Mouse (Mus musculus) embryo, embryonic 10 days (tissue): ENCODE measurements around the gene Lef1.

Source experiments
- DNase-seq: peaks from one replicate; pipeline ENCODE4 v3.0.0-alpha.2; 2015; ENCODE audit warnings: low spot score

Gene Lef1

DNA sequence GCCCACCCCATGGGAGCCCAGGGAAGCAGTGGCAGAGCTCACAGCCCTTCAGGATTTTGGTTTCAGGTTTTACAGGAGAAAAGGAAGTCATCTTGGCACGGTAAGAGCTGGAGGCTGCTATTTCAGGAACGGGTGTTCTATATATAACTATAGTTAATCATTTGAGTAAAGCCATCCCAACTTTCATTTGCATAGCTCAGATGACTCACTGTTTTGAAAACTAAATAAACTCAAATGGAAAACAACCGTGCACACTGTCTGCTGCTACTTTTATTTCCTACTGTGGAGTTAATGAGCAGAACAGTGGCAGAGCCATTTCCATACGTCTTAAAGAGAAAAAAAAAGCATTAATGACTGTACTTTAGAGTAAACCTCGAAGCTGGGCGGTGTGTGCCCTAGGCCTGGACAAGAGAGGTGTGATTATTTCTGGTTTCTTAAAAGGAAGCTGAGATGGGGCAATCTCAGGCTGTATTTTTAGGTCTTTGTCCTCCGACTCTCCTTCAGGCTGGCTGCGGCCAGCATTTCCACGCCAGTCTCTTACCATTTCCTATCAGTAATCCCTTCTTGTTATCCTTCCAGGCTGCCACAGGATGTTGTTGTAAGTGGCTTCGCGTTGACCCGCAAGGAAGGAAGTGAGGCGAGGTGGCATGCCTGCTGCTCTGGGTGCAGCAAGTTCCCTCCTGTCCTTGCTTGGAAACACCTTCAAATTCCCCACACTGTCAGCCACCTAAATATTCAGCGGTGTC, 29.2 kb downstream of the Lef1 start:
- DNase-seq, result no peak

DNA sequence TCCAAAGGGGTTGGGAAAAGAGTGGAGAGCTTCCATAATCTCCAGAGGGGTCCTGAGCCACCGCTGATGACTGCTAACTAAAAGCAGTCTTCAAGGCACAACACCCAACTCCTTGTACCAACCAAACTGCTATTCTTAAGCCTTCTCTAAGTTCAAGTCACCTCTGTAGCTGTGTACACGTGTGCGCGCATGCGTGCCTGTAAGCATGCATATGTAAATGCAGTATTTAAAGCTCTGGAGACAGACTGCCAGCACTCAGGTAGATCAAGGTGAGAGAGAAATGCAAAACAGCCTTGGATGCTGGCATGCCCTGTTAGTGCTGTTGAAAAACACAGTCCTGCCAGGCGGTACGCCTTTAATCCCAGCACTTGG, 29.8 kb downstream of the Lef1 start:
- no peak for DNase-seq

DNA sequence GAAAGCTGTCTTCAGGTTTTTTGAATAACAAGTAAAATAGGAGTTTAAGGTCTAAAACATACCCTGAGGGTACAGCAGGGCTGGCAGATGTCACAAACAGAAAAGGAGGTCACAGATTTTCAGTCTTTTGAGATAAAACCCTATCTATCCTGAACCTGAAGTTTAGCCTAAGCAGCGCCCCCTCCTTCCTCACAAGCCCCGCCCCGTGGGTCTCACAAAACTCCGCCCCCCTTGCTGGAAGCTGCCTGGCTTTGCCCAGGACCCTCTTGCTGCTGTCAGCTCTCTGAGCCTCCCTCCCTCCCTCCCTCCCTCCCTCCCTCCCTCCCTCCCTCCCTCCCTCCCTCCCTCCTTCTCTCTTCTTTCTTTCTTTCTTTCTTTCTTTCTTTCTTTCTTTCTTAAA, 31.3 kb downstream of the Lef1 start:
- peak; percentile 60 for DNase-seq

DNA sequence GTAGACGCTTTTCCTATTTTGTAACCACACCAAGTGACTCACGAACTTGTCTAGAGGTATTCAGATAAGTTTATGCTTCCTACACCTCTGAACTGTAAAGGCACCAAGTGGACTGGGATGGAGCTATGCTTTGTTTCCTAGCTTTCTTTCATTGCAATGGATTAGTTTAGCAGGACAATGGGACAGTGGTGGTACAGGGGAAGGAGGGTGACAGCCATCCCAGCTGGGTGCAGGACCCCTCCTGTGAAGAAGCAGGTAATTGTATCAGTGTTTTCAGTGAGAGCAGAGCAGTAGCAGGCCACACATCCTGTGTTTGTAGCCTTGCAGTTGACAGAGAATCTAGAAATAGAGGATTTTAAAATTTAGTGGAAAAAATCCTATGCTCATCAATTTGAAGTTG, 34.0 kb downstream of the Lef1 start:
- no peak for DNase-seq

DNA sequence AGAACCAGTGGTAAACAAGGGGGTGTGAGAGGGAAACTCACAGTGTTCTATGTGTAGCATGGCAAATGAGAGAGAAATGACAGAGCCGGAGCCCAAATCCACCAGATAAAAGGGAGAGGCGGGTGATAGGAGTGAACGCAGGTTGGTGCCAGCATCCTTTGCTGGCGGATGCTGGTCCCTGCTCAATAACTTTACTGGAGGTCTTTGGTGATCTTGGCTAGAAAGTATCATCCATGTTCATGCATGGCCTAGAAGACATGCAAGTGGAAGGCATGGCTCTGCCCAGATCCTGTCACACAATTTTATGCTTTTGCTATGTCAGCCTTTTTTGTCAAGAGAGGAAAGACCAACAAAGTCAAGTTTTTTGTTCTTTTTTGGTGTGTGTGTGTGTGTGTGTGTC, 42.6 kb downstream of the Lef1 start:
- no peak for DNase-seq

DNA sequence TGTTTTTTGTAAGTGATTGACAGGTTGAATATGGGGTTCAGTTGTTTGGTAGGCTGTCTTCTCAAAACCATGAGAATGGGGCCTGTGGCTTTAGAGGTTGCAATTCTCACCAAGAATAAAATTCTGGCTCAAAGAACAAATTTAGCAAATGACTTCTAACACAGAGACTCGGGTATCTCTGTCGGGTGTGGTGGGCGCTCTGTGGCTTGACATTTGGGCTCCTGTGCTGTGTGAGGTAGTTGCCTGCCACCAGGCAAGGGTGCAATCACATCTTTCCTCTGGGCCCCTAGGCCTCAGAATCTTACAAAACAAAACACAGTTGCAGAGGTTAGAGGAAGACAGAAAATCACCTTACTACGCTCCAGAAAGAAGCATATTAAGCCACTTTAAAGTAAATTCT, 43.6 kb downstream of the Lef1 start:
- DNase-seq, result no peak

DNA sequence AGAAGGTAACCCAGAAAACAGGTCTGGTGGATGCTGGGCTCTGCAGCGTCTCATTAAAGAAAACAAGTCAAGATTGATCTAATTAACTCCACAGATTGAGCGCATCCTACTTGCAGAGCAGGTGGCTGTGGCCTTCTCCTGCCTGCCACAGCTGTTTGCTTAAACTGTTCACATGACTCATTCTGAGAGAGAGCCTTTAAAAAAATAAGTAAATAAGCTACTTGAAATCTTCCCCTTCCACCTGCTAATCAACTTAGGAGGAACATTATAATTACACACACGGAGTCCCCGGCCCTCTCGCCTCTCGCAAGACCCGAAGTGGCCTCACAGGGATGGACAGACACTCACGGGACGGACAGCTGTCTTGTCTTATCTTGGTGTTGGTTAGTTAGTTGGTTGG, 44.3 kb downstream of the Lef1 start:
- DNase-seq, result no peak

DNA sequence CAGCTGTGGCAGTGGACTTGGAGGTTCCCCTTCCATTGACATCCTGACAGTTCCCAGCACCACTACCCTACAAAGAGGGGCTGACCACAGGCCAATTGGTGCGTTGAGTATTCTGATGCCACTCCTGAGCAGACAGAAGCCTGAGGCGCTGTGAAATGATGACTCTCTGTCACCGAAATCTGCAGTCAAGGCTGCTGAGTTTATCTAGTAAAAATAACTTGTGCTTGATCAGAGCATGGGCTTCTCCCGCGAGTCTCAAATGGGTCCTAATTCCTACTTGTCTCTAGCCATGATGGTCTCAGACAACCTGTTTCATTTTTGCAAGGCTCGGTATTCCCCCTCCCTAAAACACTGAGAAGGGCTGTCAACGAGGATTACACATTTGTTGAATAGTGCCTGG, 44.8 kb downstream of the Lef1 start:
- no peak for DNase-seq

DNA sequence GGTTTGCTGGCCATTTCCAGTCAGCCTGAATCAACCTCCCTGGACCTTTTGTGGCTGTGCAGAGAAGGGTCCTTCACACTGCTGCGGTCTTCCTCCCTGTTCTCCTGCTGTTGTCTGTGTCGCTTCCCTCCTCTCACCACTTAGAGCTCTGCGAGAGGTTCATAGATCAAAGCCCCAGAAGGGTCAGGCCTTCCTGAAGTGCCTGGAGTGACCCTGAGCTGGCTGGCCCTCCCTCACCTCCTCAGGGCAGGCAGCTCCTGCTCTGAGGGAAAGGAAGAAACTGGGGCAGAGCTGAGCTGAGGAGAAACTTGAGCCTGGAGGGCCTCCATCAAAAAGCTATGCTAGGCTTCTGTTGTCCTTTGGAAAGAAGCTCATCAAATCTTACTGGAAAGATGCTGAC, 45.4 kb downstream of the Lef1 start:
- DNase-seq, result peak; percentile 53

DNA sequence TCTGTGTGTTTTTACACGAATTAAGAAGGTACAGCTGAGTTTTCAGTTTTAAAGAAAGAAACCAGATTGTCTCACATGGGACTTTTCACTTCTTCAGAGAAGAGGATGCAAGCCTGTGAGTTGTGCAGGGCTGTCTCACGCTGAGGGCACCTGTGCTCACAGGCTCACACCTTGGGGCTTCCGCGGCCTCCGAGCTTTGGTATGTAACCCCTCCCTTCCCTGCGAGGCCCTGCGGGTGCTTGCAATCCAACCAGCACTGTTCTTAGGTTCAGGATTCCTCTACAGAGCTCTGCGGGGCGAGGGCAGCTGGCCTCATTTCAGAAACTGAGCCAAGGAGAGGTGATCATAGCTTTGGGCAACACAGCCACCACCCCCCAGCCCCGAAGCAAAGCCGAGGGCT, 46.1 kb downstream of the Lef1 start:
- no peak for DNase-seq

DNA sequence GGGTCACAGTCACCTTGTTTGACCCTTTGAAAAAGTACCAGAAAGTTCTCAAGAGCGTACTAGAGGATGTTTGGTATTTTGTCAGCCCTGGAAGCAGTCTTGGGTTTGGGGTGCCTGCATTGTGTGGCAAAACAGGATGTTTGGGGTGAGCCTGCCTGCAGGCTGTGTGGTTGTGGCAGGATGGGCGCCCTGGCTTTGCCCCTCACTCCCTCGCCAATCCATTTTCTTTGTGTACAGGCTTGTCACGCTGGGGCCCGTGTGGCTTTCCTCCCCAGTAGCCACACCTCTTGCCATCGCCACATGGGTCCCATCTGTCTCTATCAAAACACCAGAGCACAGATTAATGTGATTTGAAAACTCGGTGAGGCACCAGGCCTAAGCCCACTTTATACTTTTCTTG, 47.2 kb downstream of the Lef1 start:
- DNase-seq, result peak; percentile 38

DNA sequence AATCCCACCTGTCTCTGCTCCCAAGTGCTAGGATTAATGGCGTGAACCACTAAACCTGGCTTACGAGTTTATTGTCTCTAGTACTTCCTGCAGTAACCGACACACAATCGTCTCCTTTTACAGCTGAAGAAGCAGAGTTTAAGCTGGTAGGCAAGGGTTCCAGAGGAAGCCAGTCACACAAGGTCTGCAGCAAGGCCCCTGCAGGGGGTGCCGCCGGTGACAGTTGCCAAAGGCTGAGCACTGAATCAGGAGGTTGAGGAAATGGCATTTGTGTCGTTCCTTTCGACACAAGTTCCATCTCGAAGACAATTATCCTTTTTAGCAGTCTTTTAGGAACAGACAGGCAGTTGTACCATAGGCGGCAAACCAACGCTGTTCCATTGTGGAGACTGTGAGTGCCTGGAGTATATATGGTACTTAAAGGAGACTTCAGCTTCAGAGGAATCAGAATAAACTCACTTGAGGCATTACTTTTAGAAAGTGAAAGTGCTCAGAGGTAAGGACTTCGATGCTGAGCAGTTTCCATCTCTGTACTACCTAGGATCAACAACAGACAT, 49.0 kb downstream of the Lef1 start:
- DNase-seq, result no peak

DNA sequence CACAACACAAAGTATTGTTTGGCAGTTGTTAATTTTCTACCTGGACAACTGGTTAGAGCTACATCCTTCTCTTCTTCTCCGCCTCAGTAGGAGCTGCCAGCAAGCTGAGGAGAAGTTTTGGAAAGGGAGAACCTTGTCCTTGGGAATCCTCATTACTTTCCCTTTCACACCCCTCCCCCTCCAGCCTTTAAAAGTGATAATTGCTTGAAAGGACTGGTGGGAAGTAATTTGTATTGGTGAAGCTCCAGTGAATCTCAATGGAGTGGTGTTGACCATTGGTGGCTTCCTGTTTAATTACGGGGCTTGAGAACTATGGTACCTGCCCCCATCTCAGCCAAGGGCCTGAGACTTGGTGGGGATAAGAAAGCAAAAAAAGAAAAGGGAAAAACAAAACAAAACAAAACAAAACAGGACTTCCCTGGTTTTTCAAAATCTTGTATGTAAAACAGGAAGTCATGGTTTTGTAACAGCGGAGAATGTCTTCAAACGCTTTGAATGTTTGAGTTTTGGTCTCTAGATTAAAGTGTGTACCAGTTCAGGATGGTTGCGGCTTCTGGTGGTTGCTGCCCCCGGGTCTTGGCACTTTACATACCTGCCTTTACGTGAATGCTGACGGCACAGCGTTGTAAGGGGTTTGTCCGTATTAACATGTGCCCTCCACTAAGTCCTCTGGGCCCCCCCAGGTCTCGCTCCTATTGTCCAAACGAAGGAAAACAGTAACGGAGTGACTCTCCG, 49.8 kb downstream of the Lef1 start:
- no peak for DNase-seq

DNA sequence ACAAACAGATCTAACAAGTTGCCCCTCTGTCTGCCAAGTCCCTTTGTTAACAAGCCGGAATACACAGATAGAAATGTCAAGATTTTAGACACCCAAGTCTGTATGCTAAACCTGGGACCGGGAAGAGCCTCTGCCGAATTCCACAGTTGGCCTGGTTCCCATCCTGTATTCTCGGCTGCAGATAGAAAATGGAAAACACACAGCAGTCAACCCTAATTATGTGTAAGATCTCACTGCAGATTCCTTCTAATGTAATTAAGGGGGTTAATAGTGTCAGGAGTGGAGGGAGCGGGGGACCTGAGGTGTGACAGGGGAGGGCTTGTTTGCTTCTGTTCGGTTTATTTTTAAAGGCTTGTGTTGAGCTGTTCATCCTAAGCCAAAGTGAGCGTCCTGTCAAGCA, 50.6 kb downstream of the Lef1 start:
- no peak for DNase-seq

DNA sequence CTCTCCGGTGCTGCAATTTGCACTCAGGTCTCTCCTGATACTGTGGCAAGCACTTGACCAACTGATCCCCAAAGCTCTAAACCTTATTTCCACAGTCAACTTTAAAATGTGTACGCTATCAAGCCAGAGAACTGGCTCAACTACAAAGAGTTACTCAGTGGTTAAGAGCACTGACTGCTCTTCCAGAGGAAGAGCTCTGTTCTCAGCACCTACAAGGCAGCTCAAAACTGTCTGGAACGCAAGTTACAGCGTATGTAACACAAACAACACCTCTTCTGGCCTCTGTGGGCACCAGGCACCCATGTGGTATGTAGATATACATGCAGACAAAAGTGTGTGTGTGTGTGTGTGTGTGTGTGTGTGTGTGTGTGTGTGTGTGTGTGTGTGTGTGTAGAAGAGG, 57.5 kb downstream of the Lef1 start:
- DNase-seq, result no peak

DNA sequence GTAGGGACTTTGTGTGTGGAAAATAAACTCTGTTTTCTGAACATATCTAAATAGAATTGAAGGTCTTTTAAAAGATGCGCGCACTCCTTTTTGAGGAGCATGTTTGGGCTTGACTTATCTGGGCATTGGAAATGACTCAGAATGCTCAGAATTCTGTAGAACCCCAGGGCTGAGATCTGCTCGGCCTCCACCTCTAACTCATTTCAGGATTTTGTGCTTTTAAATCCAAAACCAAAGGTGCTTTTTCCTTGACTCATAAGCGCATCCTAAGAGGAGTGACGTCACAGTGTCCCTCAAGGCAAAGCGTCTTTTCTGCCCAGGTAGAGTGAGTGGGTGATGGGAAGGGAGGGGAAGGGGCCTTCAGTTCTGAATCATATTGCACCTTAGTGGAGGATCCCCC, 58.9 kb downstream of the Lef1 start:
- no peak for DNase-seq

DNA sequence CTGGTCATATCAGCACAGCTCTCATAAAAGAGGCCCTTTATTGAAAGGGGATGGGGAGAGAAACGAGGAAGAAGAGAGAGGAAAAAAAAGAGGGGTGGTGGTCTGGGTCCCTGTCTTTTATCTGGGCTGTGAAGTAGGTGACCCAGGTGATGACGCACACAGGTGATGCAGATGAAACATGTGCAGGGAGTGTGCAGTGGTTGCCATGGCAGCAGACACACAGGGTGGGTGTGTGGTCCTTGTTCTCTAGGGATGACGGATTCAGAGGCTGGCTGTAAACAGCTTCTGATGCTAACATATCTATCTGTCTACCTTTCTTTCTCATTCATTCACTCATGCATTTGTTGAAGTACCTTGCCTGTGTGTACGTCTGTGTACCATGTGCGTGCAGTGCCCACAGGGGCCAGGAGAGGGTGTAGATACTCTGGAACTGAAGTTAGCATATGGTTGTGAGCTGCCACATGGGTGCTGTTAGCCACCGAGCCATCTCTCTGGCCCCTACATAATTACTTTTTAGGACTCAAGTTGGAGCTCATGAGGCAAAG, 59.9 kb downstream of the Lef1 start:
- DNase-seq, result no peak

DNA sequence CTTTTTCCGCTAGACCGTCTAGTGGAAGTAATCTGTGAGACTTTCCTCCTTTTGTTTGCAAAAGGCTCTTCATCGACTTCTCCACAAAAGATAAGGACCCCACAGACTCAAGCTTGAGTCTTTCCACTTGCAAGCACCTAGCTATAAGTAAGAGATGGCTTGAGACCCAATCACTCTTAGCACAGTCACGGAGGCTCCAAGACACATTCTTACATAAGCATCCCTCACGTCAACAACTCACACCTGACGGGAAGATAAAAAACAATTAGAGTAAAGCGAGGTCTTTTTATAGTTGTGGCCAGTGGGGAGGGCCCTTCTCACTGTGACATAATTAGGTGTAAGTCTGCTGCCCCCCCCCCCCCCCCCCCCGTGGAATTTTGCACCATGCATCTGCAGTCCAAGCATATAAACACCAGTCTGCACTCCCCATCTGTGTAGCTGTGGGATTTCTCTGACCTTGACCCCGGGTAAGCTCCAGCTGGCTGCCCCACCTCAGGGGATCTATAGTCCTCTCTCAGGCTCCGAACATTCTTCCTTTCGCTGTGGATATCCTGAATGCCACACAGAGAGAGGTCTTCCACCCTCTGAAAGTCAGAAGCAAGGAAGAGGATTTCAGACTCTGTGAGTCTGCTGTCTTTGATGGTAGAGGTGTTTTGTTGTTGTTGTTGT, 61.2 kb downstream of the Lef1 start:
- DNase-seq, result no peak

DNA sequence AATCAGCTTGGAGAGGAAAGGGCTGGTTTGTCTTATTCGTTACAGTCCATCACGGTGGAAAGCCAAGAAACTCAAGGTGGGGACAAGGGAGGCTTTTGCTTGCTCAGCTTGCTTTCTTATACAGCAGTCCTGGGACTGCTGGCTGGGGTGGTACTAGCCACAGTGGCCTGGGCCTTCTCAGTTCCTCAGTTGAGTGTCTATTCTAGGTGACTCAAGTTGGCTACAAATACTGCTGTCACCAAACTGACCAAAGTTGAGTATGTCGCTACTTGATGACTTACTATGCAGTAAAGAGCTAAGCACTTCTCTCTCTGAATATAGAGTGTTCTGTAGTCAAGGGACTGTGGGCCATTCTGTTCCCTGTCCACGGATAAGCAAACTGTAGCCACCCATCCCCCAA, 62.0 kb downstream of the Lef1 start:
- DNase-seq, result no peak

DNA sequence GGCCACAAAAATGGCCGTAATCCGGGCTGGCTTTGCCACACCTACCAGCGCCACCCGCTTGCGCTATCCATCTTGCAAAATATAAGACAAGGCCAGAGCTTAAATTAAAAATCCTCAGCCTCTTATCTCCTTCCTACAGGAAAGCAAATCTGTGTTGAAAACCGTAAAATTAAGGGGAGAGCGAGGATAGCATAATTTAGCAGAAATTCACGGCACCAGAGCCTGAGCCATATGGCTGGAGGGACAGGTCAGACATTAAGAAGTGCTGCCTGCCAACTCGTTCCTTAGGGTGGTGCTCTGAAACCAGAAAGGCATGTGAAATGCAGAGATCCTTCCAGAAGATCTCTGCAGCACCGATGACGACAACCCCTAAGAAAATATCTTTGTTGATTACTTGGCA, 70.7 kb downstream of the Lef1 start:
- DNase-seq, result no peak

DNA sequence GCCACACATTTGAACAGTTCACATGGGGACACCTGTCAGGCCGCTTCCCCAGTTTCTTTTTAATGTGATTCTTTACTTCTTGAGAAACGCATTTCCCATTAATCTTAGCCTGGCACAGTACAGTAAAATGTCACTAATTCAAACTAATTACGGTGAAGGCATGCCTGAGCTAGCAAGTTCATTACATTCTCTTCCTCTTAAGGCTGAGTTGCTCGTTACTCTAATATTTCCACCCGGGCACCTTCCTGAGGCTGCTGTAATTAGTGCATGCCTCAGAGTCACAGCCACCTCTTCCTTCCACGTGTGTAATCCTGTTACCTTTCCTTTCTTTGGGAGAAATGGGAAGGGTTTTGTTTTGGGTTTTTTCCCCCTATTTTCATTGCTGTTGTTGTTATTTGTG, 71.9 kb downstream of the Lef1 start:
- DNase-seq, result no peak

DNA sequence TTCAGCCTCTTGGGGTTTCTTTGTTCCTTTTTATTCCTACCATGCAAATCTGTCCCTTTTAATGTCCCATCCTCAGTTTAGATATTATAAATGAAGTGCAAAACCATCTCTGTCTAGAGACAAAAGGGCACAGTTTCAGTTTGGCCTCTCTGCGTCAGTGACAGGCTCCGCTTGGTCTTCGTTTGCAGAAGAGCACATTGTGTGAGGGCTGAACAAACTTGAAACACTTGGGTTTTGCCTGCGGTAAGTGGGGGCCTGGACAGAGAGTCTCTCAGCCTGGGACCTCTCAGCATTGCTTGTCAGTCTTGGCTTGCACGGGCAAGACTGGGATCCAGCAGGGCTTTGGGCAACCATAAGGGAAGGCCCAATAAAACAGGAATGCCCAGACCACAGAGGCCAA, 75.9 kb downstream of the Lef1 start:
- no peak for DNase-seq

DNA sequence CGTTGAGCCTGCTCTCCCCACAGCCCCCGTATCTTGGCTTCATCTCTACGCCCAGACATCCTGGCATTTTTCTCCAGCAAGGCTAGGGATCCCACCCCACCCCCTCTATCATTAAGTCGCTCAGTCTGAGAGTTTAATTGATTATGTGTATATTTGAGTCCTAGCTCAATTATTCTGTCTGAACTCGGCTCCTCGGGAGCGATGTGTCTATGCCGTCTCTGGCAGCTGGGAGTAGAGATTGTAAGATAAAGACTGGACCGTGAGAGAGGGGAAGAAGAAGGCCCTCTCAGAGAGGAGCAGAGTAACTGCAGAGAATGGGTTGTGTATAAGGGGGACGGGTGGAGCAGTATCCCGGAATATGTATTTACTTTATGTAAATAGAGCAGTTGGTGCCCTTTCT, 80.0 kb downstream of the Lef1 start:
- DNase-seq, result no peak
